Mouse (Mus musculus): ENCODE data around the gene Kcnn3.

DNA sequence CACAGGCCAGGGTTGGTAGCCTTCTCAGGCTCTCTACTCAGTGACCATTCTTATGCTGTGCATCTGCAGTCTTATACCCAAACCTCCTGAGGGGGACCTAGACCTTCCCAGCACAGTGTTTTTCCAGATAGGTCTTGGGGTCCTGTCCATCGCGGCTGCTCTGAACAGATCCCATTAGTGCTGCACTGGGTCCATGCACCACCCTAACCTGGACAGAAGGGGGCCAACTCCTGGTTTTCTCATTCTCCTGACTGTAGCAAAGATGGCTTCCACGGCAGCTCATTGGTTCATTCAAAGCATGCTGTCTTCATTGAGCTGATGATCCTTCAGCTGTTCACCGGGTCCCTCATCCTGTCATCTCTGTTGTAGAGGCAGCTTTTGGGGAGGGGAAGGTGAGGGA, 58.1 kb downstream of the Kcnn3 start:
- TF ChIP-seq HCFC1 (IDR thresholded peaks at IDR 0.05; ENCODE audit: borderline replicate concordance, insufficient read depth, low read length), result no peak
- no peak for TF ChIP-seq ZC3H11A (IDR thresholded peaks at IDR 0.05; ENCODE audit: borderline replicate concordance, low read depth, low read length)
- TF ChIP-seq ZNF384 (IDR thresholded peaks at IDR 0.05; ENCODE audit: low read depth, low read length), result no peak
- TF ChIP-seq MAFK (IDR thresholded peaks at IDR 0.05; ENCODE audit: insufficient read depth, low read depth, low read length), result no peak
